Mouse (Mus musculus) stomach, postnatal 0 days (tissue): ENCODE results near the gene Gm10337. TPM values are rescaled to one million over a fixed set of nuclear protein-coding genes. Genes with fewer than 3 reads are reported as not detected.

Source experiments
- ATAC-seq: fragments of 200-750 bp; cut with Nextera tagmentation; 2 replicates; pipeline ENCODE4 v1.8.0; 2017; ENCODE audit not compliant: low FRiP score, low TSS enrichment
- DNase-seq: peaks from one replicate; pipeline ENCODE4 v3.0.0-alpha.2; 2016; ENCODE audit warnings: low spot score
- H3K27ac ChIP-seq: fragments of 300-500 bp; sonication (generic); replicated peaks from 2 replicates; pipeline ENCODE4 v1.5.1; 2014; ENCODE audit warnings: mild to moderate bottlenecking, control low read depth
- H3K27me3 ChIP-seq: fragments of 300-500 bp; sonication (generic); 2 replicates; pipeline ENCODE4 v1.6.1; 2014; ENCODE audit warnings: low read length; ENCODE audit not compliant: control insufficient read depth, insufficient read depth
- H3K36me3 ChIP-seq: fragments of 300-500 bp; sonication (generic); 2 replicates; pipeline ENCODE4 v1.6.1; 2014; ENCODE audit warnings: low read length, mixed read lengths; ENCODE audit not compliant: control insufficient read depth, insufficient read depth
- H3K4me1 ChIP-seq: fragments of 300-500 bp; sonication (generic); replicated peaks from 2 replicates; pipeline ENCODE4 v1.6.1; 2014; ENCODE audit warnings: antibody characterized with exemption; ENCODE audit not compliant: control insufficient read depth, insufficient read depth
- H3K4me2 ChIP-seq: fragments of 300-500 bp; sonication (generic); replicated peaks from 2 replicates; pipeline ENCODE4 v1.6.1; 2014; ENCODE audit warnings: low read depth, mild to moderate bottlenecking, control low read depth, moderate library complexity
- H3K4me3 ChIP-seq: fragments of 300-500 bp; sonication (generic); 2 replicates; pipeline ENCODE4 v1.5.1; 2014; ENCODE audit warnings: low read depth, low read length, control low read depth
- H3K9ac ChIP-seq: fragments of 300-500 bp; sonication (generic); 2 replicates; pipeline ENCODE4 v1.6.1; 2014; ENCODE audit warnings: mild to moderate bottlenecking, low read length, control low read depth, mixed read lengths
- H3K9me3 ChIP-seq: fragments of 300-500 bp; sonication (generic); 2 replicates; pipeline ENCODE4 v1.6.1; 2016; ENCODE audit warnings: low read length; ENCODE audit not compliant: control insufficient read depth
- CTCF ChIP-seq: IDR thresholded peaks from 2 replicates; pipeline ENCODE4 v1.5.1; 2016; ENCODE audit warnings: antibody characterized with exemption, low read depth, mild to moderate bottlenecking, moderate library complexity
- EP300 ChIP-seq: optimal IDR thresholded peaks from 2 replicates; pipeline ENCODE3; 2016; ENCODE audit warnings: antibody characterized with exemption
- WGBS: fragments of 180-500 bp; shearing (Covaris S2); extraction: QIAGEN DNeasy Blood & Tissue Kit; methylation state at CpG from one replicate; pipeline ENCODE4 v1.1.7; 2014; 5-methylcytosine and 5-hydroxymethylcytosine counted together
- polyA plus RNA-seq: library from polyadenylated mRNA; unstranded; fragments of >200 nt; fragmentation: Nextera tagmentation; extraction: Ambion mirVana; gene quantifications from 2 replicates; pipeline ENCODE4 v1.2.1, GENCODE M21; 2015

Gene Gm10337
- polyA plus RNA-seq = not detected in 2 replicates

DNA sequence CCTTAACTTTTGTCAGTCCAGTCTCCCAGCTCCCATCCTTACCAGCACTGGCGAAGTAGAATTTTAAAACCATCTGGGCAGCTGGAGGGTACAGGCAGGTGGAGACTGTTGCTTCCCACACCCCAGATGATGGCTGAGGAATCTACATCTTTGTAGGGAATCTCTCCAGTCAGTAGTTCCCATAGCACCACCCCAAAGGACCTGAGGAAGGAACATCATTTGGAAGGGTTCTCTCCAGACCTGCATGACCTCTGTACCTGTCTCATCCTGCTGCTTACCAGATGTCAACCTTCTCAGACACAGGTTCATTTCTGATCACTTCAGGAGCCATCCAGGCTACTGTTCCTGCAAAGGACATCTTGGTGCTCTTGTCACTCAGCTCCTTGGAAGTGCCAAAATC is at the start of gene Gm10337:
TSS of gene Gm10337 (plus strand) at position 276 of the 400 bp plus-strand sequence.
- ATAC-seq (no peak), DNase-seq (no peak)
- H3K4me1 ChIP-seq = no peaks in the 10 kb centered on the region
- WGBS = 100% methylated on average over 1 of the region's 1 CpGs
- H3K27me3 ChIP-seq = no peaks in the 10 kb centered on the region
- H3K9me3 ChIP-seq = no peaks in the 10 kb centered on the region
- no peak within 1 kb of the TSS for H3K4me2 ChIP-seq
- no peak within 1 kb of the TSS for H3K27ac ChIP-seq
- no peak within 1 kb of the TSS for H3K9ac ChIP-seq
- no peak for TF ChIP-seq EP300
- TF ChIP-seq CTCF = no peak
- H3K36me3 ChIP-seq = peaks cover 44% of the 10 kb centered on the region
- no peak within 1 kb of the TSS for H3K4me3 ChIP-seq

DNA sequence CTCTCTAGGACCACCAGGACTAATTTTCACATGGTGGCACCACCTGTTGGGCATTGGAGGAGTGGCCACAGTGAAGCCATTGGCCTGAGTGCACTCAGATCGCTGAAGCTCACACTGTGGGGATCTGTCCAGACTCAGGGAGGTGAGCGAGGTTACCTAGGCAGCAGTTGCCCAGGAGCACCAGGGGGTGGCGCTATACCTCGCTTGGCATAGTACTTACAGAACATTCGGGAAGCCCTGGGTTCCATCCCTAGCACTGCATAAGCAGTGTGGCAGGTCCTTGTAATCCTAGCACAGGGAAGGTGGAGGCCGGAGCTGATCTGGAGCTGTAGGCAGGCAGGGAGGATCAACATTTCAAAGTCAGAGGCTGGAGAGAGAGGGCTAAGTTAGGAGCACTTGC is 47.5 kb upstream of the Gm10337 start:
- TF ChIP-seq EP300 (no peak), CTCF (peak; percentile 62)
- Histone ChIP-seq H3K9me3 (no peaks in the 10 kb centered on the region), H3K9ac (no peak overlapping the region), H3K4me1 (no peaks in the 10 kb centered on the region), H3K4me2 (no peak overlapping the region), H3K4me3 (no peak overlapping the region), H3K36me3 (no peaks in the 10 kb centered on the region), H3K27ac (no peak overlapping the region), H3K27me3 (no peaks in the 10 kb centered on the region)
- peak; percentile 45 for DNase-seq
- WGBS = 31% methylated on average over 6 of the region's 6 CpGs
- ATAC-seq = no peak

DNA sequence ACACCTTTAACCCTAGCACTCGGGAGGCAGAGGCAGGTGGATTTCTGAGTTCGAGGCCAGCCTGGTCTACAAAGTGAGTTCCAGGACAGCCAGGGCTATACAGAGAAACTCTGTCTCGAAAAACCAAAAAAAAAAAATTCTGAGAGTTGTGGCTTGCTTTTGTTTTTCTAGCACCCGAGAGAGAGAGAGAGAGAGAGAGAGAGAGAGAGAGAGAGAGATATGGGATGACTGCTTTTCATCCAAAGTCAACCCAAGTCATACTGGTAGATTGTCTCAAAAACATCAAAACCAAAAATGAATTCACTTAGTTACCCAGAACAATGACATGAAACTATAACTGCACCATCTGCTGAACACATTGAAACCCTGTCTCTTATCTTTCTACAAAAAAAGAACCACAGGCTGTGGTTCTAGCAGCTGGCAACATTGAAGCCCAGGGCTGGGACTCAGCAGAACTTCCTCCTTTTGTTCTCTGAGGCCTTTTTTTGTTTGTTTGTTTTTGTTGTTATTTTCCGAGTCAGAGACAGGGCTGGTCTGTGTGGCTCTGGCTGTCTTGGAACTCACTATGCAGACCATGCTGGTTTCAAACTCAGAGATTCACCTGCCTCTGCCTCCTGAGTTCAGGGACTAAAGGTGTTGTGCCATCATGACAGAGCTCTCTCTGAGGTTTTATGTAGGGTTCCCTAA is 45.3 kb upstream of the Gm10337 start:
- H3K4me2 ChIP-seq = peak overlapping the region; percentile 62
- H3K4me1 ChIP-seq = no peaks in the 10 kb centered on the region
- no peaks in the 10 kb centered on the region for H3K9me3 ChIP-seq
- peak overlapping the region; percentile 43; the same call in 1 of the 2 replicates for H3K4me3 ChIP-seq
- H3K9ac ChIP-seq = no peak overlapping the region
- H3K36me3 ChIP-seq = no peaks in the 10 kb centered on the region
- WGBS = 62% methylated on average over 5 of the region's 5 CpGs
- TF ChIP-seq CTCF = no peak
- TF ChIP-seq EP300 = no peak
- ATAC-seq (no peak), DNase-seq (no peak)
- H3K27me3 ChIP-seq = no peaks in the 10 kb centered on the region
- peak overlapping the region; percentile 45 for H3K27ac ChIP-seq

DNA sequence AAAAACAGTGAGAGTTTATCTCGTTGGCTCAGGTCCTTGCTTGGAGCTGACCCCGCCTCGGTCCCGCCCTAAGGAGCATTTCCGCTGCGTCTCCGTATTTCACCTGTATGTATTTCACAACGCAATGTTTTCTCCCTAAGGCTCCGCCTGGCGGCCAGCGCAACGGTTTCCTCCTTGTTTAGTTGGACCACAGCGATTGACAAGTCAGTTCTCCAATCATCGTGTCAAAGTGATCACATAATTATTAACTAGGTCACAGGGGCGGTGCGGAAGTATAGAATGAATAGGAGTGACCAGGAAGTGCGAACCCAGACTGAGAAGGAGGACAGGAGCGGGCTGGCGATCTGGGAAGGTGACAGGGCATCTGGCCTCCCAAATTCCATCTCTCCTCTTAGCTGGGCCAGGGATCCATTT is 44.6 kb upstream of the Gm10337 start, which contains the start of gene Prr13:
TSS of gene Prr13 (plus strand) at position 125 of the 414 bp plus-strand sequence.
- peak within 1 kb of the TSS; percentile 43 for H3K4me3 ChIP-seq
- H3K36me3 ChIP-seq = no peaks in the 10 kb centered on the region
- H3K4me1 ChIP-seq = no peaks in the 10 kb centered on the region
- H3K9me3 ChIP-seq = no peaks in the 10 kb centered on the region
- TF ChIP-seq EP300 (no peak), CTCF (peak; percentile 87)
- peak within 1 kb of the TSS; percentile 83 for H3K27ac ChIP-seq
- H3K27me3 ChIP-seq = no peaks in the 10 kb centered on the region
- ATAC-seq (peak; percentile 87), DNase-seq (peak; percentile 96)
- H3K4me2 ChIP-seq = peak within 1 kb of the TSS; percentile 62
- H3K9ac ChIP-seq = peak within 1 kb of the TSS; percentile 56
- under 1% methylated on average over 19 of the region's 19 CpGs for WGBS

DNA sequence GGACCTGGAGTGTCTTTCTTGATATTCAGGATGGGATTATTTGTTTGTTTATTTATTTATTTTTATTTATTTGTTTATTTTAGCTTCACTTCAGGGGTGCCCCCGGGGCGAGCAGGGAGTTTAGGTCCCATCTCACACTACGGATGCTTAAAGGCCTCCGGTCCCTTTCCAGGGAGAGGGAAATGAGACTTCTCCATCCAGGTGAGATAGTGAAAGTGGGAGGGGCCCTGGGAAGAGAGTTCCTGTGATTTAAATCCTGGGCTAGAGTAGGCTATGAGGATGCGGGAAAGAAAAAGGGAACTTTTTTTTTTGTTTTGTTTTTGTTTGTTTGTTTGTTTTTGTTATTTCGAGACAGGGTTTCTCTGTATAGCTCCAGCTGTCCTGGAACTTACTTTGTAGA is 44.1 kb upstream of the Gm10337 start:
- peak overlapping the region; percentile 83 for H3K27ac ChIP-seq
- peak overlapping the region; percentile 62 for H3K4me2 ChIP-seq
- no peaks in the 10 kb centered on the region for H3K9me3 ChIP-seq
- H3K4me1 ChIP-seq = no peaks in the 10 kb centered on the region
- no peaks in the 10 kb centered on the region for H3K36me3 ChIP-seq
- H3K27me3 ChIP-seq = no peaks in the 10 kb centered on the region
- ATAC-seq (no peak), DNase-seq (peak; percentile 22)
- TF ChIP-seq CTCF (no peak), EP300 (no peak)
- peak overlapping the region; percentile 43 for H3K4me3 ChIP-seq
- H3K9ac ChIP-seq = peak overlapping the region; percentile 56
- 23% methylated on average over 6 of the region's 6 CpGs for WGBS

DNA sequence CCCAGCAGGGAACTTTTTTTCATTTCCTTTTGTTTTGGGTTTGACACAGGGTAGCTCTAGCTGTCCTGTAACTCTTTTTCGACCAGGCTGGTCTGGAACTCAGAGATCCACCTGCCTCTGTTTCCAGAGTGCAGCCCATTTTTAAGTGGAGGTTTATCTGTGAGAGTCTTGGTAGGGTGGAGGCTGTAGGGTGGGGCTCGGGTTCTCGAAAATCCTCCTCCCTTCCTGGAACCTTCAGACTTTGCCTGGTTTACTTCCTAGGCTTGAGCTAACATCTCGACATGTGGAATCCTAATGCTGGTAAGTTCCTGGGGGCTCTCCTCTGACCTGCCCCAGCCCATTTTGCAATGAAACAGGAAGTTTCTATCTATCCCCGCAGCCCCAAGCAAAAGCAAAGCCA is 43.7 kb upstream of the Gm10337 start:
- H3K27ac ChIP-seq = peak overlapping the region; percentile 83
- H3K27me3 ChIP-seq = no peaks in the 10 kb centered on the region
- H3K4me1 ChIP-seq = no peaks in the 10 kb centered on the region
- H3K9me3 ChIP-seq = no peaks in the 10 kb centered on the region
- peak overlapping the region; percentile 36 for H3K9ac ChIP-seq
- peak overlapping the region; percentile 43 for H3K4me3 ChIP-seq
- 33% methylated on average over 5 of the region's 5 CpGs for WGBS
- TF ChIP-seq EP300 = no peak
- TF ChIP-seq CTCF = no peak
- DNase-seq (peak; percentile 59), ATAC-seq (0 out of 2 replicates have a peak, but pooled peaks have one; percentile 13)
- no peaks in the 10 kb centered on the region for H3K36me3 ChIP-seq
- H3K4me2 ChIP-seq = peak overlapping the region; percentile 62
